Mouse (Mus musculus) testis, adult 2 months (tissue): ENCODE measurements around the gene Mccc2. TPM values are rescaled to one million over a fixed set of nuclear protein-coding genes. Genes with fewer than 3 reads are reported as not detected.

Experiments used
- H3K27ac ChIP-seq: fragments of 200-500 bp; 2 replicates; pipeline ENCODE4 v1.5.1; 2012; ENCODE audit warnings: low read depth, low read length; ENCODE audit not compliant: control insufficient read depth, insufficient read depth
- H3K27me3 ChIP-seq: fragments of 200-500 bp; 2 replicates; pipeline ENCODE4 v1.6.1; 2012; ENCODE audit warnings: mild to moderate bottlenecking, low read length, moderate library complexity; ENCODE audit not compliant: control insufficient read depth, insufficient read depth
- H3K36me3 ChIP-seq: fragments of 200-500 bp; 2 replicates; pipeline ENCODE4 v1.6.1; 2012; ENCODE audit warnings: mild to moderate bottlenecking, low read length; ENCODE audit not compliant: control insufficient read depth, insufficient read depth
- H3K4me1 ChIP-seq: fragments of 200-500 bp; 2 replicates; pipeline ENCODE4 v1.6.1; 2012; ENCODE audit warnings: low read length; ENCODE audit not compliant: control insufficient read depth, insufficient read depth
- H3K4me3 ChIP-seq: fragments of 200-500 bp; 2 replicates; pipeline ENCODE4 v1.5.1; 2012; ENCODE audit warnings: low read depth, mild to moderate bottlenecking, low read length, moderate library complexity, mixed read lengths; ENCODE audit not compliant: control insufficient read depth
- CTCF ChIP-seq: fragments of 200-500 bp; IDR thresholded peaks from 2 replicates; pipeline ENCODE4 v1.5.1; 2012; ENCODE audit warnings: low read depth, mild to moderate bottlenecking, inconsistent platforms, low read length, moderate library complexity; ENCODE audit not compliant: control insufficient read depth, insufficient read depth, insufficient replicate concordance
- POLR2A ChIP-seq: fragments of 200-500 bp; IDR thresholded peaks from 2 replicates; pipeline ENCODE4 v1.6.1; 2012; ENCODE audit warnings: low read depth, mild to moderate bottlenecking, inconsistent platforms, low read length, moderate library complexity; ENCODE audit not compliant: control insufficient read depth
- polyA plus RNA-seq: library from polyadenylated mRNA; depleted of rRNA; stranded (reverse); fragments of >200 nt; gene quantifications from 2 replicates; pipeline ENCODE4 v1.2.3, GENCODE M21; 2012

Mccc2 gene
- polyA plus RNA-seq, 1 experiment, result 13.4 TPM

- Histone ChIP-seq H3K4me1 (no peaks in the 10 kb centered on the region), H3K36me3 (no peaks in the 10 kb centered on the region), H3K27ac (no peak overlapping the region), H3K27me3 (no peaks in the 10 kb centered on the region), H3K4me3 (peak overlapping the region; percentile 64)
- no peak for TF ChIP-seq CTCF
- no peak for TF ChIP-seq POLR2A
Measured at GRCm38 (mm10) chr13:99967013-99967678, 48.3 kb downstream of the Mccc2 start.

GRCm38 (mm10) chr13:99963814-99964213, 51.6 kb downstream of the Mccc2 start:
- Histone ChIP-seq H3K27me3 (no peaks in the 10 kb centered on the region), H3K4me3 (no peak overlapping the region), H3K36me3 (no peaks in the 10 kb centered on the region), H3K27ac (no peak overlapping the region), H3K4me1 (no peaks in the 10 kb centered on the region)
- TF ChIP-seq POLR2A (no peak), CTCF (no peak)

- Histone ChIP-seq H3K4me1 (no peaks in the 10 kb centered on the region), H3K36me3 (no peaks in the 10 kb centered on the region), H3K4me3 (no peak overlapping the region), H3K27ac (no peak overlapping the region), H3K27me3 (no peaks in the 10 kb centered on the region)
- TF ChIP-seq POLR2A, result no peak
- no peak for TF ChIP-seq CTCF
Measured at GRCm38 (mm10) chr13:99961661-99962060, 53.8 kb downstream of the Mccc2 start.

- no peak for TF ChIP-seq CTCF
- no peak for TF ChIP-seq POLR2A
- H3K36me3 ChIP-seq, result no peaks in the 10 kb centered on the region
- H3K27me3 ChIP-seq, result no peaks in the 10 kb centered on the region
- H3K4me1 ChIP-seq, result no peaks in the 10 kb centered on the region
- no peak overlapping the region for H3K27ac ChIP-seq
- no peak overlapping the region for H3K4me3 ChIP-seq
Measured at GRCm38 (mm10) chr13:99955591-99955944, 59.9 kb downstream of the Mccc2 start.

- H3K27ac ChIP-seq, result no peak overlapping the region
- TF ChIP-seq CTCF, result no peak
- TF ChIP-seq POLR2A, result no peak
- no peaks in the 10 kb centered on the region for H3K27me3 ChIP-seq
- H3K36me3 ChIP-seq, result no peaks in the 10 kb centered on the region
- H3K4me1 ChIP-seq, result no peaks in the 10 kb centered on the region
- H3K4me3 ChIP-seq, result no peak overlapping the region
Measured at GRCm38 (mm10) chr13:99954902-99955590, 60.4 kb downstream of the Mccc2 start.

GRCm38 (mm10) chr13:99947417-99947816, 68.0 kb downstream of the Mccc2 start:
- no peak overlapping the region for H3K27ac ChIP-seq
- TF ChIP-seq POLR2A, result no peak
- TF ChIP-seq CTCF, result no peak
- no peaks in the 10 kb centered on the region for H3K4me1 ChIP-seq
- no peak overlapping the region for H3K4me3 ChIP-seq
- no peaks in the 10 kb centered on the region for H3K27me3 ChIP-seq
- H3K36me3 ChIP-seq, result no peaks in the 10 kb centered on the region

- H3K4me1 ChIP-seq, result no peaks in the 10 kb centered on the region; the same call in none of the 2 replicates
- H3K27ac ChIP-seq, result no peak overlapping the region
- no peak overlapping the region for H3K4me3 ChIP-seq
- no peaks in the 10 kb centered on the region for H3K36me3 ChIP-seq
- peak; percentile 45; the same call in 1 of the 2 replicates for TF ChIP-seq CTCF
- TF ChIP-seq POLR2A, result no peak
- H3K27me3 ChIP-seq, result no peaks in the 10 kb centered on the region
Measured at GRCm38 (mm10) chr13:99943525-99943924, 71.9 kb downstream of the Mccc2 start.

GRCm38 (mm10) chr13:99940601-99941000, 74.8 kb downstream of the Mccc2 start:
- H3K36me3 ChIP-seq, result no peaks in the 10 kb centered on the region
- H3K4me3 ChIP-seq, result no peak overlapping the region
- no peaks in the 10 kb centered on the region for H3K27me3 ChIP-seq
- H3K27ac ChIP-seq, result no peak overlapping the region
- TF ChIP-seq POLR2A (no peak), CTCF (no peak)
- no peaks in the 10 kb centered on the region; the same call in none of the 2 replicates for H3K4me1 ChIP-seq
